Mouse (Mus musculus): ENCODE data around the gene Olfr263.

- no peak for TF ChIP-seq CTCF (conservative IDR thresholded peaks at IDR 0.05; ENCODE audit: insufficient read depth, insufficient read length, low read depth, low read length)
- TF ChIP-seq POLR2A (IDR thresholded peaks at IDR 0.05; ENCODE audit: low read depth, low read length): no peak
These were observed 47.3 kb downstream of the Olfr263 start for GRCm38 (mm10) chr13:21176733-21177132.

Measured in kidney, adult 2 months (tissue).